ENCODE assay signal across 8 mouse cellular contexts in the genomic region with DNA sequence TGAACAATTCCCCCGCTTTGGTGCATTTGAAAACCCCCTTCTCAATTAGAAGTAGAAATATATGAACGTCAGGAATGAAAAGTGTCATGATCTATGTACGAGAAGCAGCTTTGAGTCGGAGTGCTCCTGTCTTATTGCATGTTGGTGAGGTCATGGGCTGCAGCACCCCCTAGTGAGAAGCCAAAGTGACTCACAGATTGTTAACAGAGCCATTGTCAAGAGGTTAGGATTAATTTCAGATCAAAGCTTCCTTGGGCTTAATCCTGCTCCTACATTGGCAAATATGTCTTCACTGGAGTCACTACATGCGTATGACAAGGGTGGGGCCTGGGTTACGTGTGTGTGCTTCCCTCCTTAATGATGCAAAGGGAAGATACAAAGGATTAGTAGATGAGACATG.
DNase-seq lines count a peak whose midpoint lies in the region.
"Had no signal": no experiment of that assay in that cellular context is flagged by ENCODE, and none has a peak within 500 bp of the region (broad histone marks: within the 10 kb centered on the region; RNA-seq: fewer than 3 reads in every experiment).

No protein-coding gene starts in this region.

- no peaks in the 10 kb centered on the region for H3K36me3 ChIP-seq in limb, embryonic 10.5 days

- no peaks in the 10 kb centered on the region for H3K4me1 ChIP-seq in limb, embryonic 10.5 days

- no peak overlapping the region for H3K27ac ChIP-seq in limb, embryonic 10.5 days
- H3K27ac ChIP-seq: liver, embryonic 14.5 days had no signal

- H3K4me3 ChIP-seq in limb, embryonic 10.5 days, result no peak overlapping the region

- no peaks in the 10 kb centered on the region for H3K27me3 ChIP-seq in limb, embryonic 10.5 days (ENCODE audit: low read depth, poor library complexity, severe bottlenecking)

- no peaks in the 10 kb centered on the region for H3K9me3 ChIP-seq in limb, embryonic 10.5 days (replicated peaks)

- peak; percentile 9 for DNase-seq in kidney, adult 9 months
- DNase-seq in kidney, adult 11 months, result no peak
- DNase-seq in ES-CJ7 (ENCODE audit: low read depth, low spot score), result peak; percentile 11
- peak; percentile 9 for DNase-seq in adipocyte (ENCODE audit: low spot score)
- peak; percentile 61 for DNase-seq in lung, postnatal 10 days
- DNase-seq in limb, embryonic 10.5 days (ENCODE audit: low spot score), result no peak
- no peak for DNase-seq in right cerebral cortex, postnatal 36 days (ENCODE audit: low spot score in 2 of 2)

- WGBS in limb, embryonic 10.5 days, result 83% methylated on average over 6 of the region's 6 CpGs

Comparison
In these comparisons a context has a peak if more than half of its experiments do, and no peak if none do; other contexts are left out.
1. DNase-seq: peak in kidney, adult 9 months (single experiment), ES-CJ7 (single experiment), adipocyte (single experiment) and lung, postnatal 10 days (single experiment); none in kidney, adult 11 months (single experiment), limb, embryonic 10.5 days (single experiment) and right cerebral cortex, postnatal 36 days (0 of 2).